Mouse (Mus musculus): Measurements from ENCODE around the gene Bag5.

- TF ChIP-seq CTCF (IDR thresholded peaks at IDR 0.05; ENCODE audit: control insufficient read depth, insufficient read depth, insufficient replicate concordance, low read depth, low read length) (no peak), POLR2A (IDR thresholded peaks at IDR 0.05; ENCODE audit: control insufficient read depth, low read depth, low read length) (no peak)
These were observed 13.5 kb downstream of the Bag5 start for GRCm38 (mm10) chr12:111699542-111699941.

All from testis, adult 2 months (tissue).